Mouse (Mus musculus) forebrain, embryonic 16.5 days (tissue): ENCODE measurements around the gene BC049715. TPM values are rescaled to one million over a fixed set of nuclear protein-coding genes. Genes with fewer than 3 reads are reported as not detected.
A peak's percentile ranks its signal among the peaks of the same experiment; 100 is the strongest.

Source experiments
- ATAC-seq: fragments of 200-750 bp; cut with Nextera tagmentation; 2 replicates; pipeline ENCODE4 v1.8.0; 2017; ENCODE audit warnings: mild to moderate bottlenecking, moderate library complexity
- H3K27ac ChIP-seq: fragments of 300-500 bp; sonication (generic); 2 replicates; pipeline ENCODE4 v1.5.1; 2014; ENCODE audit warnings: low read length, control low read depth
- H3K27me3 ChIP-seq: fragments of 300-500 bp; sonication (generic); replicated peaks from 2 replicates; pipeline ENCODE4 v1.6.1; 2014; ENCODE audit warnings: low read length; ENCODE audit not compliant: control insufficient read depth, insufficient read depth
- H3K36me3 ChIP-seq: fragments of 300-500 bp; sonication (generic); 2 replicates; pipeline ENCODE4 v1.6.1; 2014; ENCODE audit not compliant: control insufficient read depth, insufficient read depth
- H3K4me1 ChIP-seq: fragments of 300-500 bp; sonication (generic); replicated peaks from 2 replicates; pipeline ENCODE4 v1.6.1; 2014; ENCODE audit warnings: low read length; ENCODE audit not compliant: control insufficient read depth, insufficient read depth
- H3K4me2 ChIP-seq: fragments of 300-500 bp; sonication (generic); 2 replicates; pipeline ENCODE4 v1.6.1; 2014; ENCODE audit warnings: mild to moderate bottlenecking, low read length, control low read depth
- H3K4me3 ChIP-seq: fragments of 300-500 bp; sonication (generic); replicated peaks from 2 replicates; pipeline ENCODE4 v1.5.1; 2014; ENCODE audit warnings: mild to moderate bottlenecking, low read length, control low read depth
- H3K9ac ChIP-seq: fragments of 300-500 bp; sonication (generic); replicated peaks from 2 replicates; pipeline ENCODE4 v1.6.1; 2014; ENCODE audit warnings: low read depth, low read length, control low read depth
- H3K9me3 ChIP-seq: fragments of 300-500 bp; sonication (generic); 2 replicates; pipeline ENCODE4 v1.6.1; 2016; ENCODE audit warnings: low read length; ENCODE audit not compliant: control insufficient read depth
- WGBS: fragments of 180-500 bp; shearing (Covaris S2); extraction: QIAGEN DNeasy Blood & Tissue Kit; methylation state at CpG from one replicate; pipeline ENCODE4 v1.1.7; 2014; 5-methylcytosine and 5-hydroxymethylcytosine counted together
- polyA plus RNA-seq: library from polyadenylated mRNA; unstranded; fragments of >200 nt; fragmentation: Nextera tagmentation; extraction: Ambion mirVana; gene quantifications from 2 replicates; pipeline ENCODE4 v1.2.1, GENCODE M21; 2015

BC049715 gene
- polyA plus RNA-seq, 1 experiment from 2014 or later: 1.4 TPM

DNA sequence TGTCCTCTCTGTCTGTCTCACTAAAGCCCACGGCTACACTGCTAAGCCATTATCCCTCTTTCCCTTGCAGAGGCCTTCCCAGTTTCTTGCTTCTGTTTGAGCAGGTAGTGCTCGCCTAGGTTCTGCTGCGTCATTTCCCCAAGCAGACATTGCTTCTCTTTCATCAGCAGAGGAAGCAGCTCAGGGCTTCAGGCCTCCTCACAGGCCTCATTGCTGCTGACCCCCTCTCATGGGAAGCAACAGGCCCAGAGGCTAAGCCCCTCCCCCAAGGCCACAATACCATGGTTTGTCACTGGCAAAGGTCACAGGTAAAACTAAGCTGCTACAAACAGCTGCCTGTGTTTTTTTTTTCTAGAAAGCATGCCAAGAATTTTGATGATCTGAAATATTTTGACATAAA lies 25.3 kb downstream of the BC049715 start:
- Histone ChIP-seq H3K36me3 (no peaks in the 10 kb centered on the region), H3K9ac (no peak overlapping the region), H3K27ac (no peak overlapping the region), H3K4me1 (no peaks in the 10 kb centered on the region), H3K4me3 (no peak overlapping the region), H3K27me3 (no peaks in the 10 kb centered on the region), H3K9me3 (no peaks in the 10 kb centered on the region), H3K4me2 (no peak overlapping the region)
- no peak for ATAC-seq
- 55% methylated on average over 3 of the region's 3 CpGs for WGBS

DNA sequence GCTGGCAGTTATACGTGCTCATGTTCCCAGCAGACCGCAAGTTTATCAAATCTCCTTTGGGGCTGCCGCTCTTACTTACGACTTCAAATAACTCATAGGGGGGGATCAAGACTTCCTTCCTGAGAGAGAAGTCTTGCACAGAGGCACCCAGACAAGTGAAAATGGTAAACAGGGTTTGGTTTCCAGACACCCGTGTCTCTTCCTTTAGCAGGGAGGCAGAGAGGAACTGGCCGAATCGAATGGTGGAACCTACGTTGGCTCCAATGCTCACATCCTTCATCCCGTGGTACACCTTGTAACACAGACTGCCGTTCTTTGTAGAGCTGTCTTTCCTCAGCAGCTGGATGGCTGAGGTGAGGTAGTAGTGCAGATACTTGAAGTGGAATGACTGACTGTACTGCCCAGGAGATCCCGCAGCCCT lies 26.9 kb downstream of the BC049715 start:
- H3K4me2 ChIP-seq: no peak overlapping the region
- no peak for ATAC-seq
- no peaks in the 10 kb centered on the region for H3K27me3 ChIP-seq
- no peak overlapping the region for H3K27ac ChIP-seq
- H3K4me3 ChIP-seq: no peak overlapping the region
- no peaks in the 10 kb centered on the region for H3K36me3 ChIP-seq
- no peaks in the 10 kb centered on the region for H3K4me1 ChIP-seq
- no peak overlapping the region for H3K9ac ChIP-seq
- no peaks in the 10 kb centered on the region for H3K9me3 ChIP-seq
- 92% methylated on average over 11 of the region's 11 CpGs for WGBS

GRCm38 (mm10) chr6:136855183-136855582 lies 27.8 kb downstream of the BC049715 start:
- H3K4me1 ChIP-seq: no peaks in the 10 kb centered on the region
- H3K27ac ChIP-seq: no peak overlapping the region
- no peaks in the 10 kb centered on the region for H3K36me3 ChIP-seq
- H3K9ac ChIP-seq: no peak overlapping the region
- no peak overlapping the region for H3K4me3 ChIP-seq
- 77% methylated on average over 2 of the region's 2 CpGs for WGBS
- no peak for ATAC-seq
- no peaks in the 10 kb centered on the region for H3K27me3 ChIP-seq
- no peaks in the 10 kb centered on the region for H3K9me3 ChIP-seq
- H3K4me2 ChIP-seq: no peak overlapping the region

- WGBS: 59% methylated on average over 14 of the region's 14 CpGs
These were observed 28.7 kb downstream of the BC049715 start for GRCm38 (mm10) chr6:136856071-136856636.

GRCm38 (mm10) chr6:136857186-136857872 lies 29.9 kb downstream of the BC049715 start, which contains the start of gene Art4:
Gene Art4 (minus strand): TSS chr6:136857733.
- no peak for ATAC-seq
- Histone ChIP-seq H3K9ac (no peak within 1 kb of the TSS), H3K36me3 (no peaks in the 10 kb centered on the region), H3K27me3 (no peaks in the 10 kb centered on the region), H3K4me3 (no peak within 1 kb of the TSS), H3K27ac (no peak within 1 kb of the TSS), H3K4me2 (no peak within 1 kb of the TSS), H3K4me1 (no peaks in the 10 kb centered on the region), H3K9me3 (no peaks in the 10 kb centered on the region)
- WGBS: 81% methylated on average over 18 of the region's 18 CpGs

More at GRCm38 (mm10) chr6:136856071-136856636, 28.7 kb downstream of the BC049715 start:
- ATAC-seq: no peak
- H3K4me2 ChIP-seq: no peak overlapping the region
- no peak overlapping the region for H3K9ac ChIP-seq
- no peak overlapping the region for H3K27ac ChIP-seq
- no peaks in the 10 kb centered on the region for H3K9me3 ChIP-seq
- no peak overlapping the region for H3K4me3 ChIP-seq
- no peaks in the 10 kb centered on the region for H3K36me3 ChIP-seq
- H3K27me3 ChIP-seq: no peaks in the 10 kb centered on the region
- H3K4me1 ChIP-seq: no peaks in the 10 kb centered on the region

GRCm38 (mm10) chr6:136857873-136858260 lies 30.4 kb downstream of the BC049715 start:
- Histone ChIP-seq H3K27ac (no peak overlapping the region), H3K4me2 (no peak overlapping the region), H3K27me3 (no peaks in the 10 kb centered on the region), H3K4me1 (no peaks in the 10 kb centered on the region), H3K9ac (no peak overlapping the region), H3K4me3 (no peak overlapping the region), H3K36me3 (no peaks in the 10 kb centered on the region), H3K9me3 (no peaks in the 10 kb centered on the region)
- no peak for ATAC-seq
- WGBS: 67% methylated on average over 11 of the region's 11 CpGs

- no peak overlapping the region for H3K9ac ChIP-seq
- no peak for ATAC-seq
- H3K36me3 ChIP-seq: no peaks in the 10 kb centered on the region
- no peaks in the 10 kb centered on the region for H3K4me1 ChIP-seq
- H3K4me3 ChIP-seq: no peak overlapping the region
- H3K9me3 ChIP-seq: no peaks in the 10 kb centered on the region
- H3K27me3 ChIP-seq: no peaks in the 10 kb centered on the region
- WGBS: 83% methylated on average over 8 of the region's 8 CpGs
- H3K4me2 ChIP-seq: no peak overlapping the region
- H3K27ac ChIP-seq: no peak overlapping the region
These were observed 31.0 kb downstream of the BC049715 start for GRCm38 (mm10) chr6:136858420-136858819.

GRCm38 (mm10) chr6:136861020-136861419 lies 33.6 kb downstream of the BC049715 start:
- Histone ChIP-seq H3K4me2 (no peak overlapping the region), H3K27me3 (no peaks in the 10 kb centered on the region), H3K36me3 (no peaks in the 10 kb centered on the region), H3K4me1 (no peaks in the 10 kb centered on the region), H3K9ac (no peak overlapping the region), H3K27ac (no peak overlapping the region), H3K9me3 (no peaks in the 10 kb centered on the region), H3K4me3 (no peak overlapping the region)
- WGBS: 52% methylated on average over 9 of the region's 9 CpGs
- ATAC-seq: peak; percentile 57; the same call in 1 of the 2 replicates

DNA sequence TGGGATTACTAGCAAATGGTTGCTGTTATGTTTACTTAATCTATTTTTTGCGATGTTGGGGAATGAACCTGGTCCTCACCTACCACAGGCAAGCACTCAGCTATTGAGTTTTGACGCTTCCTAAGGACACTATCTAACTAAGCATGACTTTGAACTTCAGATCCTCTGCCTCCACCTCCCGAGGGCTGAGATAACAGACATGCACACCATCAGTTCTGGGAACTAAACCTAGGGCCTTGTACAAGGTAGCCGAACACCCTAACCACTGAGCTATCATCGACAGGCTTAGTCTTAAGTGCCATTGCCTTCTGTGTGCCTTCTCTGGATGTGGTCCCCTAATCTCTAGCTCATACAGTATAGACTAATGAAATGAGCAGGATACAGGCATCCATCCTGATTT lies 37.9 kb downstream of the BC049715 start:
- WGBS: 88% methylated on average over 5 of the region's 5 CpGs
- no peaks in the 10 kb centered on the region for H3K4me1 ChIP-seq
- no peak overlapping the region for H3K4me2 ChIP-seq
- H3K9ac ChIP-seq: no peak overlapping the region
- H3K27ac ChIP-seq: no peak overlapping the region
- no peaks in the 10 kb centered on the region for H3K27me3 ChIP-seq
- H3K36me3 ChIP-seq: no peaks in the 10 kb centered on the region
- no peaks in the 10 kb centered on the region for H3K9me3 ChIP-seq
- no peak overlapping the region for H3K4me3 ChIP-seq
- no peak for ATAC-seq
